Mouse (Mus musculus) CH12.LX (cell line): ENCODE results near the gene Fbrs. TPM values are rescaled to one million over a fixed set of nuclear protein-coding genes. Genes with fewer than 3 reads are reported as not detected.
"Not testable (repeated sequence)": the region's sequence is repeated elsewhere in the genome, so short reads cannot be mapped to it uniquely, and the experiment has no call there.

ENCODE experiments used
- DNase-seq: peaks from one replicate; pipeline ENCODE4 v3.0.0-alpha.2; 2013; ENCODE audit errors: extremely low read depth
- H3K27ac ChIP-seq: 2 replicates; pipeline ENCODE4 v1.5.1; 2012; ENCODE audit warnings: low read depth, mild to moderate bottlenecking, control low read depth, moderate library complexity; ENCODE audit not compliant: insufficient read depth
- H3K27me3 ChIP-seq: replicated peaks from 2 replicates; pipeline ENCODE3; 2012; ENCODE audit warnings: inconsistent platforms
- H3K36me3 ChIP-seq, 2 experiments: replicated peaks in 1 of 2; 2 replicates each; pipeline versions ENCODE3 to v1.6.1; 2012; ENCODE audit warnings: inconsistent platforms in 1 of 2, low read length in 1 of 2, mild to moderate bottlenecking in 1 of 2, mixed read lengths in 1 of 2, moderate library complexity in 1 of 2; ENCODE audit not compliant: control insufficient read depth in 1 of 2, insufficient read depth in 1 of 2
- H3K4me1 ChIP-seq, 2 experiments: 2 replicates each; pipeline ENCODE4 v1.6.1; 2012; ENCODE audit warnings: inconsistent platforms in 1 of 2, moderate library complexity in 1 of 2; ENCODE audit not compliant: insufficient read depth in 2 of 2, control insufficient read depth in 1 of 2
- H3K4me2 ChIP-seq: 2 replicates; pipeline ENCODE4 v1.6.1; 2012; ENCODE audit warnings: low read depth, mild to moderate bottlenecking, control low read depth; ENCODE audit not compliant: poor library complexity, insufficient read depth, severe bottlenecking
- H3K4me3 ChIP-seq, 3 experiments: fragments of 150-350 bp in 1 of 3; sonication (generic) in 1 of 3; replicated peaks in 1 of 3; 2 replicates each; pipeline versions ENCODE3 to v1.5.1; 2011 to 2012; ENCODE audit warnings: low read depth in 2 of 3, low read length in 2 of 3, mild to moderate bottlenecking in 2 of 3, moderate library complexity in 2 of 3, control low read depth in 1 of 3, improper control_type of control experiment in 1 of 3, inconsistent platforms in 1 of 3, mixed read lengths in 1 of 3; ENCODE audit not compliant: poor library complexity in 1 of 3
- H3K79me2 ChIP-seq: replicated peaks from 2 replicates; pipeline ENCODE4 v1.6.1; 2012; ENCODE audit warnings: mild to moderate bottlenecking, moderate library complexity; ENCODE audit not compliant: control insufficient read depth, poor library complexity, insufficient read depth, severe bottlenecking; ENCODE audit errors: extremely low read depth
- H3K9ac ChIP-seq: 2 replicates; pipeline ENCODE4 v1.6.1; 2012; ENCODE audit warnings: low read depth, mild to moderate bottlenecking, control low read depth, moderate library complexity; ENCODE audit not compliant: insufficient read depth
- H3K9me3 ChIP-seq: replicated peaks from 2 replicates; pipeline ENCODE3; 2012; ENCODE audit warnings: low read length, inconsistent platforms, mixed read lengths
- CHD2 ChIP-seq: IDR thresholded peaks from 2 replicates; pipeline ENCODE4 v1.6.1; 2011; ENCODE audit warnings: low read length, improper control_type of control experiment
- CTCF ChIP-seq, 2 experiments: IDR thresholded peaks in 1 of 2; conservative IDR thresholded peaks in 1 of 2; 2 replicates each; pipeline ENCODE4 v1.5.1; 2011 to 2012; ENCODE audit warnings: low read depth in 2 of 2, low read length in 2 of 2, improper control_type of control experiment in 1 of 2, inconsistent platforms in 1 of 2, mild to moderate bottlenecking in 1 of 2, moderate library complexity in 1 of 2
- EP300 ChIP-seq: IDR thresholded peaks from 2 replicates; pipeline ENCODE4 v1.6.1; 2011; ENCODE audit warnings: low read length, improper control_type of control experiment
- IRF4 ChIP-seq: IDR thresholded peaks from 2 replicates; pipeline ENCODE4 v1.6.1; 2014; ENCODE audit warnings: low read depth, mild to moderate bottlenecking, inconsistent platforms, low read length, improper control_type of control experiment
- KAT2A ChIP-seq: IDR thresholded peaks from 2 replicates; pipeline ENCODE4 v1.6.1; 2012; ENCODE audit warnings: low read length, improper control_type of control experiment, inconsistent platforms; ENCODE audit not compliant: insufficient replicate concordance
- MAFK ChIP-seq: IDR thresholded peaks from 2 replicates; pipeline ENCODE4 v1.6.1; 2011; ENCODE audit warnings: low read length, improper control_type of control experiment; ENCODE audit not compliant: insufficient replicate concordance
- MAX ChIP-seq: IDR thresholded peaks from 2 replicates; pipeline ENCODE4 v1.6.1; 2011; ENCODE audit warnings: low read length, improper control_type of control experiment
- MAZ ChIP-seq: IDR thresholded peaks from 2 replicates; pipeline ENCODE4 v1.6.1; 2012; ENCODE audit warnings: low read depth, mild to moderate bottlenecking, inconsistent platforms, low read length, improper control_type of control experiment, moderate library complexity
- MEF2A ChIP-seq: IDR thresholded peaks from 2 replicates; pipeline ENCODE4 v1.6.1; 2014; ENCODE audit warnings: low read depth, mild to moderate bottlenecking, inconsistent platforms, low read length, improper control_type of control experiment, borderline replicate concordance
- RAD21 ChIP-seq: IDR thresholded peaks from 2 replicates; pipeline ENCODE4 v1.6.1; 2011; ENCODE audit warnings: low read depth, mild to moderate bottlenecking, low read length, improper control_type of control experiment, moderate library complexity
- UBTF ChIP-seq: IDR thresholded peaks from 2 replicates; pipeline ENCODE4 v1.6.1; 2012; ENCODE audit warnings: low read depth, mild to moderate bottlenecking, inconsistent platforms, low read length, improper control_type of control experiment, moderate library complexity
- USF2 ChIP-seq: conservative IDR thresholded peaks from 2 replicates; pipeline ENCODE4 v1.6.1; 2011; ENCODE audit warnings: low read depth, low read length, improper control_type of control experiment
- ZKSCAN1 ChIP-seq: IDR thresholded peaks from 2 replicates; pipeline ENCODE4 v1.6.1; 2012; ENCODE audit warnings: low read depth, inconsistent platforms, low read length, improper control_type of control experiment, borderline replicate concordance
- ZNF384 ChIP-seq: IDR thresholded peaks from 2 replicates; pipeline ENCODE4 v1.6.1; 2012; ENCODE audit warnings: low read depth, low read length, improper control_type of control experiment, inconsistent platforms
- dilution Hi-C: fragments of 300-500 bp; cut with MboI; formaldehyde crosslinking; loops from 2 replicates; pipeline ENCODE4 v1.14.3; 2020; ENCODE audit warnings: low sequenced_read_pairs; ENCODE audit not compliant: extremely low pct_unique_long_range_greater_than_20kb, extremely low pct_ligation_motif_present
- in situ Hi-C: fragments of 300-500 bp; cut with MboI; formaldehyde crosslinking; loops from 3 replicates; pipeline ENCODE4 v1.14.3; 2019; ENCODE audit warnings: low sequenced_read_pairs, low pct_ligation_motif_present, low pct_unique_long_range_greater_than_20kb, mixed read lengths
- polyA plus RNA-seq: library from polyadenylated mRNA; unstranded; fragments of >175 nt; gene quantifications from 2 replicates; pipeline ENCODE4 v1.2.1, GENCODE M21; 2012; ENCODE audit warnings: low read depth; ENCODE audit not compliant: insufficient read length
- total RNA-seq, 2 experiments: library from RNA; depleted of rRNA; stranded (reverse); fragments of 300-350 nt in 1 of 2; fragments of >200 nt in 1 of 2; gene quantifications; 2 replicates each; pipeline ENCODE4 v1.2.3; 2012 to 2014

Gene Fbrs
- total and polyA plus RNA-seq, 3 experiments, result 6.7 to 66.7 (median 14.4) TPM

- in situ Hi-C loops, result no loop called here
- TF ChIP-seq ZNF384 (no peak), CHD2 (no peak), EP300 (no peak), ZKSCAN1 (no peak), UBTF (no peak), KAT2A (no peak), MAZ (no peak), MAX (no peak), IRF4 (no peak)
These were observed 29.3 kb downstream of the Fbrs start for GRCm38 (mm10) chr7:127508291-127508690.

GRCm38 (mm10) chr7:127509830-127510229 is 30.8 kb downstream of the Fbrs start:
- Histone ChIP-seq H3K4me1 (peaks cover 4 to 32% of the 10 kb centered on the region in 2 experiments), H3K36me3 (peaks cover 4 to 15% of the 10 kb centered on the region in 2 experiments), H3K79me2 (peaks cover 22% of the 10 kb centered on the region)
- H3K27me3 ChIP-seq, DNase-seq, H3K9ac ChIP-seq, H3K4me3 ChIP-seq, H3K27ac ChIP-seq, H3K4me2 ChIP-seq, dilution Hi-C loops, H3K9me3 ChIP-seq, in situ Hi-C loops: not testable (repeated sequence)
- 0 out of 2 replicates have a peak, but pooled peaks have one; percentile 50 for TF ChIP-seq MAFK

More at GRCm38 (mm10) chr7:127508291-127508690, 29.3 kb downstream of the Fbrs start:
- no peak overlapping the region for H3K4me3 ChIP-seq
- peaks cover 0 to 20% of the 10 kb centered on the region in 2 experiments; a peak in 2 of 4 replicates for H3K4me1 ChIP-seq
- no peak overlapping the region for H3K9ac ChIP-seq
- H3K27me3 ChIP-seq, result no peaks in the 10 kb centered on the region
- no peak for DNase-seq
- peaks cover 0 to 12% of the 10 kb centered on the region in 2 experiments for H3K36me3 ChIP-seq
- no peak overlapping the region for H3K4me2 ChIP-seq
- no peak overlapping the region for H3K27ac ChIP-seq
- dilution Hi-C loops, result no loop called here
- H3K9me3 ChIP-seq, result no peaks in the 10 kb centered on the region
- peaks cover 7% of the 10 kb centered on the region for H3K79me2 ChIP-seq

GRCm38 (mm10) chr7:127511241-127511640 is 32.2 kb downstream of the Fbrs start:
- TF ChIP-seq IRF4 (peak; percentile 31; the same call in 1 of the 2 replicates), CTCF (conservative IDR thresholded peaks at IDR 0.05 in 1 of 2, IDR thresholded peaks at IDR 0.05 in 1 of 2; ENCODE audit: low read depth in 2 of 2, low read length in 2 of 2) (peak in 1 of 2 experiments; percentile 33; a peak in 2 of 4 replicates), USF2 (no peak), MEF2A (no peak), RAD21 (peak; percentile 1)
- Histone ChIP-seq H3K79me2 (peaks cover 36% of the 10 kb centered on the region), H3K36me3 (peaks cover 12 to 27% of the 10 kb centered on the region in 2 experiments), H3K27ac (peak overlapping the region; percentile 79; the same call in 1 of the 2 replicates), H3K9ac (peak overlapping the region; percentile 80), H3K4me2 (peak overlapping the region; percentile 93), H3K4me1 (peaks cover 4 to 31% of the 10 kb centered on the region in 2 experiments), H3K27me3 (no peaks in the 10 kb centered on the region), H3K4me3 (peak overlapping the region; percentile 77 to 100 (median 78)), H3K9me3 (no peaks in the 10 kb centered on the region)
- dilution Hi-C loops, result no loop called here
- in situ Hi-C loops, result no loop called here
- DNase-seq, result peak; percentile 27
